Mouse (Mus musculus): Measurements from ENCODE around the gene Wnk4. TPM values are rescaled to one million over a fixed set of nuclear protein-coding genes. Genes with fewer than 3 reads are reported as not detected.

Gene Wnk4
- polyA plus RNA-seq (2014; fragmentation: Nextera tagmentation; extraction: Ambion mirVana) = 21.9 and 26.8 TPM in 2 replicates

GRCm38 (mm10) chr11:101259948-101260825 lies at the start of gene Wnk4:
Gene Wnk4, plus strand, starts transcription at chr11:101260567.
- Histone ChIP-seq H3K9me3 (ENCODE audit: control insufficient read depth, low read depth, low read length) (no peaks in the 10 kb centered on the region), H3K4me3 (ENCODE audit: low read depth, low read length) (peak within 1 kb of the TSS; percentile 58), H3K27ac (ENCODE audit: low read length) (peak within 1 kb of the TSS; percentile 86), H3K27me3 (ENCODE audit: control insufficient read depth, insufficient read depth, low read length) (peaks cover 5% of the 10 kb centered on the region; the same call in 1 of the 2 replicates), H3K4me2 (replicated peaks; ENCODE audit: low read depth, low read length) (peak within 1 kb of the TSS; percentile 98), H3K9ac (replicated peaks; ENCODE audit: low read depth, low read length) (peak within 1 kb of the TSS; percentile 73), H3K36me3 (ENCODE audit: control insufficient read depth, insufficient read depth, low read length) (peaks cover 8% of the 10 kb centered on the region; the same call in 1 of the 2 replicates), H3K4me1 (ENCODE audit: control insufficient read depth, insufficient read depth, low read length) (peaks cover 48% of the 10 kb centered on the region)
- 1% methylated on average over 42 of the region's 43 CpGs for WGBS
- peak; percentile 84 for ATAC-seq (ENCODE audit: insufficient number of reproducible peaks, insufficient read depth, low FRiP score, low read depth)

GRCm38 (mm10) chr11:101211970-101212369 lies 48.4 kb upstream of the Wnk4 start:
- peaks cover 48% of the 10 kb centered on the region for H3K36me3 ChIP-seq (ENCODE audit: control insufficient read depth, insufficient read depth, low read length)
- no peaks in the 10 kb centered on the region for H3K9me3 ChIP-seq (ENCODE audit: control insufficient read depth, low read depth, low read length)
- WGBS = 39% methylated on average over 3 of the region's 3 CpGs
- no peaks in the 10 kb centered on the region for H3K4me1 ChIP-seq (ENCODE audit: control insufficient read depth, insufficient read depth, low read length)
- H3K27me3 ChIP-seq (ENCODE audit: control insufficient read depth, insufficient read depth, low read length) = no peaks in the 10 kb centered on the region
- no peak overlapping the region for H3K9ac ChIP-seq (replicated peaks; ENCODE audit: low read depth, low read length)
- H3K4me3 ChIP-seq (ENCODE audit: low read depth, low read length) = no peak overlapping the region
- ATAC-seq (ENCODE audit: insufficient number of reproducible peaks, insufficient read depth, low FRiP score, low read depth) = peak; percentile 74; the same call in 1 of the 2 replicates
- no peak overlapping the region for H3K4me2 ChIP-seq (replicated peaks; ENCODE audit: low read depth, low read length)
- no peak overlapping the region for H3K27ac ChIP-seq (ENCODE audit: low read length)

GRCm38 (mm10) chr11:101216936-101217335 lies 43.4 kb upstream of the Wnk4 start:
- Histone ChIP-seq H3K4me3 (ENCODE audit: low read depth, low read length) (no peak overlapping the region), H3K4me2 (replicated peaks; ENCODE audit: low read depth, low read length) (no peak overlapping the region), H3K9me3 (ENCODE audit: control insufficient read depth, low read depth, low read length) (no peaks in the 10 kb centered on the region), H3K27me3 (ENCODE audit: control insufficient read depth, insufficient read depth, low read length) (no peaks in the 10 kb centered on the region), H3K9ac (replicated peaks; ENCODE audit: low read depth, low read length) (no peak overlapping the region), H3K36me3 (ENCODE audit: control insufficient read depth, insufficient read depth, low read length) (peaks cover 32% of the 10 kb centered on the region; the same call in 1 of the 2 replicates), H3K27ac (ENCODE audit: low read length) (no peak overlapping the region), H3K4me1 (ENCODE audit: control insufficient read depth, insufficient read depth, low read length) (0 out of 2 replicates have a peak, but pooled peaks cover 4% of the 10 kb centered on the region)
- ATAC-seq (ENCODE audit: insufficient number of reproducible peaks, insufficient read depth, low FRiP score, low read depth) = no peak
- WGBS = 89% methylated on average over 5 of the region's 5 CpGs

GRCm38 (mm10) chr11:101218436-101219055 lies 41.8 kb upstream of the Wnk4 start:
- Histone ChIP-seq H3K27me3 (ENCODE audit: control insufficient read depth, insufficient read depth, low read length) (no peaks in the 10 kb centered on the region), H3K27ac (ENCODE audit: low read length) (no peak overlapping the region), H3K36me3 (ENCODE audit: control insufficient read depth, insufficient read depth, low read length) (peaks cover 32% of the 10 kb centered on the region; the same call in 1 of the 2 replicates), H3K4me3 (ENCODE audit: low read depth, low read length) (no peak overlapping the region), H3K4me1 (ENCODE audit: control insufficient read depth, insufficient read depth, low read length) (0 out of 2 replicates have a peak, but pooled peaks cover 4% of the 10 kb centered on the region), H3K9ac (replicated peaks; ENCODE audit: low read depth, low read length) (no peak overlapping the region), H3K9me3 (ENCODE audit: control insufficient read depth, low read depth, low read length) (no peaks in the 10 kb centered on the region), H3K4me2 (replicated peaks; ENCODE audit: low read depth, low read length) (no peak overlapping the region)
- 77% methylated on average over 10 of the region's 10 CpGs for WGBS
- ATAC-seq (ENCODE audit: insufficient number of reproducible peaks, insufficient read depth, low FRiP score, low read depth) = no peak

GRCm38 (mm10) chr11:101220853-101221252 lies 39.5 kb upstream of the Wnk4 start:
- WGBS = 32% methylated on average over 2 of the region's 2 CpGs
- 0 out of 2 replicates have a peak overlapping the region, but pooled peaks have one; percentile 10 for H3K27ac ChIP-seq (ENCODE audit: low read length)
- H3K36me3 ChIP-seq (ENCODE audit: control insufficient read depth, insufficient read depth, low read length) = peaks cover 11% of the 10 kb centered on the region; the same call in 1 of the 2 replicates
- H3K4me3 ChIP-seq (ENCODE audit: low read depth, low read length) = no peak overlapping the region
- no peak overlapping the region for H3K4me2 ChIP-seq (replicated peaks; ENCODE audit: low read depth, low read length)
- no peak for ATAC-seq (ENCODE audit: insufficient number of reproducible peaks, insufficient read depth, low FRiP score, low read depth)
- H3K9me3 ChIP-seq (ENCODE audit: control insufficient read depth, low read depth, low read length) = no peaks in the 10 kb centered on the region
- no peaks in the 10 kb centered on the region for H3K27me3 ChIP-seq (ENCODE audit: control insufficient read depth, insufficient read depth, low read length)
- H3K9ac ChIP-seq (replicated peaks; ENCODE audit: low read depth, low read length) = no peak overlapping the region
- H3K4me1 ChIP-seq (ENCODE audit: control insufficient read depth, insufficient read depth, low read length) = peaks cover 4% of the 10 kb centered on the region; the same call in 1 of the 2 replicates

GRCm38 (mm10) chr11:101221306-101221986 lies 38.9 kb upstream of the Wnk4 start:
- WGBS = 74% methylated on average over 8 of the region's 8 CpGs
- Histone ChIP-seq H3K4me2 (replicated peaks; ENCODE audit: low read depth, low read length) (no peak overlapping the region), H3K4me3 (ENCODE audit: low read depth, low read length) (no peak overlapping the region), H3K27me3 (ENCODE audit: control insufficient read depth, insufficient read depth, low read length) (no peaks in the 10 kb centered on the region), H3K9ac (replicated peaks; ENCODE audit: low read depth, low read length) (no peak overlapping the region), H3K4me1 (ENCODE audit: control insufficient read depth, insufficient read depth, low read length) (peaks cover 4% of the 10 kb centered on the region; the same call in 1 of the 2 replicates), H3K36me3 (ENCODE audit: control insufficient read depth, insufficient read depth, low read length) (peaks cover 10% of the 10 kb centered on the region; the same call in 1 of the 2 replicates), H3K27ac (ENCODE audit: low read length) (0 out of 2 replicates have a peak overlapping the region, but pooled peaks have one; percentile 10), H3K9me3 (ENCODE audit: control insufficient read depth, low read depth, low read length) (no peaks in the 10 kb centered on the region)
- no peak for ATAC-seq (ENCODE audit: insufficient number of reproducible peaks, insufficient read depth, low FRiP score, low read depth)

GRCm38 (mm10) chr11:101224337-101224736 lies 36.0 kb upstream of the Wnk4 start:
- no peak for ATAC-seq (ENCODE audit: insufficient number of reproducible peaks, insufficient read depth, low FRiP score, low read depth)
- Histone ChIP-seq H3K27me3 (ENCODE audit: control insufficient read depth, insufficient read depth, low read length) (no peaks in the 10 kb centered on the region), H3K4me3 (ENCODE audit: low read depth, low read length) (no peak overlapping the region), H3K4me2 (replicated peaks; ENCODE audit: low read depth, low read length) (no peak overlapping the region), H3K36me3 (ENCODE audit: control insufficient read depth, insufficient read depth, low read length) (no peaks in the 10 kb centered on the region), H3K27ac (ENCODE audit: low read length) (no peak overlapping the region), H3K9me3 (ENCODE audit: control insufficient read depth, low read depth, low read length) (no peaks in the 10 kb centered on the region), H3K9ac (replicated peaks; ENCODE audit: low read depth, low read length) (no peak overlapping the region), H3K4me1 (ENCODE audit: control insufficient read depth, insufficient read depth, low read length) (peaks cover 4% of the 10 kb centered on the region; the same call in 1 of the 2 replicates)
- 94% methylated on average over 3 of the region's 3 CpGs for WGBS
